Mouse (Mus musculus): ENCODE measurements around the gene Ms4a13. TPM values are rescaled to one million over a fixed set of nuclear protein-coding genes. Genes with fewer than 3 reads are reported as not detected.
"Not testable (repeated sequence)": the region's sequence is repeated elsewhere in the genome, so short reads cannot be mapped to it uniquely, and the experiment has no call there.

The Ms4a13 gene
- polyA plus RNA-seq (2016; fragmentation: Nextera tagmentation; extraction: Ambion mirVana), result not detected in 2 replicates

DNA sequence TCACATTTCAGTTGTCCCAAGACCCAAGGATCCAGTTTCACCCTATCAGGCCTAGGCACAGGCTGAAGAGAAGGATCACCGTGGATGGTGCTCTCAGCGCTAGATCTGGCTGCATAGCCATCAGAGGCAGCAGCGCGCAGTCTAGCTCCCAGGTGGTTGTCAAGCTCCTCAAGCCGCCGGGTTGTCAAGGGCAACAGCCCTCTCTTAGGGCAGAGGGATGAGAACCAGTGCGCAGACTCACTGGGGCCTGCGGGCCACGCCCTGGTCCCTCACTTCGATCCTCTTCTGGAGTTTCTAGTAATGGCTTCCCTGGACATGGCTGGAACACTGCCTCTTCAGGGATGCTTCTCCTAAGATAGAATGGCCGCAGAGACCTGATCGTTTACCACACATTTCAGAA, at the start of gene Ms4a13:
Gene Ms4a13, minus strand, starts transcription at position 192 of the 400 bp plus-strand sequence.
- Histone ChIP-seq H3K9me3 (replicated peaks) (no peaks in the 10 kb centered on the region), H3K4me3 (no peak within 1 kb of the TSS), H3K36me3 (no peaks in the 10 kb centered on the region), H3K9ac (no peak within 1 kb of the TSS), H3K27ac (ENCODE audit: poor library complexity, severe bottlenecking) (no peak within 1 kb of the TSS), H3K4me1 (replicated peaks) (no peaks in the 10 kb centered on the region), H3K4me2 (no peak within 1 kb of the TSS), H3K27me3 (replicated peaks) (no peaks in the 10 kb centered on the region)
- WGBS, result 55% methylated on average over 12 of the region's 12 CpGs
- no peak for ATAC-seq (ENCODE audit: insufficient number of reproducible peaks, low FRiP score)

GRCm38 (mm10) chr19:11244230-11244629, 47.7 kb upstream of the Ms4a13 start:
- H3K36me3 ChIP-seq, result no peaks in the 10 kb centered on the region
- no peaks in the 10 kb centered on the region for H3K4me1 ChIP-seq (replicated peaks)
- no peaks in the 10 kb centered on the region for H3K9me3 ChIP-seq (replicated peaks)
- ATAC-seq (ENCODE audit: insufficient number of reproducible peaks, low FRiP score), result no peak
- no peak overlapping the region for H3K9ac ChIP-seq
- no peak overlapping the region for H3K4me3 ChIP-seq
- no peak overlapping the region for H3K4me2 ChIP-seq
- H3K27ac ChIP-seq (ENCODE audit: poor library complexity, severe bottlenecking), result no peak overlapping the region
- no peaks in the 10 kb centered on the region for H3K27me3 ChIP-seq (replicated peaks)

DNA sequence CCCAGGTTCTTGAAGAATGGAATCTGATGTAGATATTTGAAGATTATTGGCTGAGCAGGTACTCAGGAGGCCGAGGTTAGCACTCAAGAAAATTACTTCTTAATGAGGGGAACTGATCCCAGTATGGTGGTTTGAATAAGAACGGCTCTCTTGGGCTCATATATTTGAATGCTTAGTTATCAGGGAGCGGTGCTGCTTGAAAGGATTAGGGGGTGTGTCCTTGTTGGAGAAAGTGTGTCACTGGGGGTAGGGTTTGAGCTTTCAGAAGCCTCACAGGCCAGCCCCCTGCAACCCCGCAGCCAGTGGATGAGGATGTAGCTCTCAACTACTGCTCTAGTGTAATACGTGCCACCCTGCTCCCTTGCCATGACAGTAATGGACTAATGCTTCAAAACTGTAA, 46.0 kb upstream of the Ms4a13 start:
- H3K36me3 ChIP-seq, result no peaks in the 10 kb centered on the region
- 57% methylated on average over 5 of the region's 5 CpGs for WGBS
- no peak overlapping the region for H3K27ac ChIP-seq (ENCODE audit: poor library complexity, severe bottlenecking)
- no peaks in the 10 kb centered on the region for H3K4me1 ChIP-seq (replicated peaks)
- ATAC-seq (ENCODE audit: insufficient number of reproducible peaks, low FRiP score), result no peak
- H3K9me3 ChIP-seq (replicated peaks), result no peaks in the 10 kb centered on the region
- H3K4me3 ChIP-seq, result no peak overlapping the region
- H3K27me3 ChIP-seq (replicated peaks), result no peaks in the 10 kb centered on the region
- H3K4me2 ChIP-seq, result no peak overlapping the region
- H3K9ac ChIP-seq, result no peak overlapping the region

- H3K36me3 ChIP-seq, result no peaks in the 10 kb centered on the region
- no peaks in the 10 kb centered on the region for H3K9me3 ChIP-seq (replicated peaks)
- no peak overlapping the region for H3K4me2 ChIP-seq
- no peak for ATAC-seq (ENCODE audit: insufficient number of reproducible peaks, low FRiP score)
- H3K4me1 ChIP-seq (replicated peaks), result no peaks in the 10 kb centered on the region
- no peak overlapping the region for H3K27ac ChIP-seq (ENCODE audit: poor library complexity, severe bottlenecking)
- no peak overlapping the region for H3K4me3 ChIP-seq
- no peaks in the 10 kb centered on the region for H3K27me3 ChIP-seq (replicated peaks)
- H3K9ac ChIP-seq, result no peak overlapping the region
Measured at GRCm38 (mm10) chr19:11235820-11236219, 39.3 kb upstream of the Ms4a13 start.

DNA sequence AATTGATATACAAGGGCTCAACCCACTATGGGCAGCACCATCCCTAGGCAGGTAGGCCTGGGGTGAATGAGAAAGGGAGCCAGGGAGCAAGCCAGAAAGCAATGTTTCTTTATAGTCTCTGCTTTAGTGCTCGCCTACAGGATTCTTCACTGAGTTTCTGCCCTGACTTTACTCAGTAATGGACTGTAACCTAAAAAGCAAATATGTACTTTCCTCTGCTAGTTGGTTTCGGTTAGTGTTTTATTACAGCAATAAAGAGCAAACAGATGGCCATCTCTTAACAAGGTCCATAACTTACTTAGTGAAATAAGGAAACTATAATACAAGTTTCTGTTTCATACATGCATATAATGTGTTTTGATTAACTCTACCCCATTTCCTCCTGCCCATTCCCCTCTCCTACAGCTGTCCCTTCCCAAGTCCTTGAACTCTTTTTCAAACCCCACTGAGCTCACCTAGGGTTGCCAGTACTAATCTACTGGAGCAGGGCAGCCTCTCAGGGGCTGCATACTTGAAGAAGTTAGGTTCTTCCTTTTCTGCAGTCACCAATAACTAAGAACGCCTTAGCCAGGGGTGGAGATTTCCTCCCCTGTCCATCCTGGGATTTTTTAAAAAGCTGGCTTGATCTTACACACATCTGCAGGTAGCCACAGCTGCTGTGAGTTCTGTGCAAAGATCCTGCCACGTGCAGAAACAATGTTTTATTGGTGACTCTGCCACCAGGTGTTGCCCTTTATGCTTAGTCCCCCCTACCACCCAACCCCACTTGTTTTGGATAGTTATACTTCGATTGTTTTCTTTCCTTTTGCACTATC, 38.6 kb upstream of the Ms4a13 start:
- Histone ChIP-seq H3K27ac (ENCODE audit: poor library complexity, severe bottlenecking) (no peak overlapping the region), H3K4me2 (no peak overlapping the region)

DNA sequence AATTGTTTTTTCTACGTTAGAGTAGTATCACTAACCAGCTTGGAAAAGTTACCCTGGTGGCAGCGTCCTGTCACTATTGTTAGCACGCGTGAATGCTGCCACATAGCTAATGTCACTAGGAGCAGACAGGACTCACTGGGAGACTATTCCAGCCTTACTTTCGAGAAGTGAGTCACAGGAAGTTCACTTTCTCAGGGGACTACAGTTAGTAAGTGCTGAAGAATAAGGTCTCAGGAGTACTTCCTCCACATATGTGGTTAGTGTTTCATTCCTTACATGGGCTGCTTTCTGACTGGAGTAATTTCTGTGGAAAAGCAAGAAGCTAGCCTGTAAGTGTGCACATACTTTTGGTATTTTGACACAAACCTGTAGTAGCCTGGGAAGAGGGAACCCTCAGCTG, 37.7 kb upstream of the Ms4a13 start:
- no peaks in the 10 kb centered on the region for H3K4me1 ChIP-seq (replicated peaks)
- no peaks in the 10 kb centered on the region for H3K9me3 ChIP-seq (replicated peaks)
- no peak overlapping the region for H3K27ac ChIP-seq (ENCODE audit: poor library complexity, severe bottlenecking)
- 67% methylated on average over 5 of the region's 5 CpGs for WGBS
- H3K9ac ChIP-seq, result no peak overlapping the region
- no peaks in the 10 kb centered on the region for H3K36me3 ChIP-seq
- no peak overlapping the region for H3K4me3 ChIP-seq
- no peak overlapping the region for H3K4me2 ChIP-seq
- H3K27me3 ChIP-seq (replicated peaks), result no peaks in the 10 kb centered on the region
- no peak for ATAC-seq (ENCODE audit: insufficient number of reproducible peaks, low FRiP score)

More for the DNA sequence above, 38.6 kb upstream of the Ms4a13 start:
- 64% methylated on average over 5 of the region's 5 CpGs for WGBS
- Histone ChIP-seq H3K27me3 (replicated peaks) (no peaks in the 10 kb centered on the region), H3K9ac (no peak overlapping the region), H3K36me3 (no peaks in the 10 kb centered on the region), H3K9me3 (replicated peaks) (no peaks in the 10 kb centered on the region), H3K4me3 (no peak overlapping the region), H3K4me1 (replicated peaks) (no peaks in the 10 kb centered on the region)
- ATAC-seq (ENCODE audit: insufficient number of reproducible peaks, low FRiP score), result no peak

- no peak for ATAC-seq (ENCODE audit: insufficient number of reproducible peaks, low FRiP score)
- WGBS, result 61% methylated on average over 5 of the region's 5 CpGs
Measured at GRCm38 (mm10) chr19:11232348-11232747, 35.8 kb upstream of the Ms4a13 start, which contains the start of gene Ms4a12. Ms4a12 (minus strand) TSS chr19:11232448.

DNA sequence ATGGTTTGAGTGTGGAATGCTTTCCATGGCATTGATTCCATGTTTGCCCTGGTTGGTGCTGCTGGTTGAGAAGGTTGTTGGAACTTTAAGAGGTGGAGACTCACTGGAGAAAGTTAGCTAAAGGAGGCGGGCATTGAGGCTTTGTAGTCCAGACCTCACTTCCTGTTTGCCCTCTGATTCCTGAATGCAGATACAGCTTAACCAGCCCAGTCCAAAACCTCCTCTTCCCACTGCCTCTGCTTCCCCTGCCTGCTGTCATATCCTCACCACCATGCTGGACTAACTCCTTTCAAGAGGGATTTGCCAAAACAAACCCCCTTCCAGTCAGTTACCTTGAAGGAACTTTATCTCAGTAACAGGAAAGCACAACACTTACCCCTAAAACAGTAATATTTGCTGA, 4.0 kb downstream of the Ms4a13 start:
- no peak overlapping the region for H3K9ac ChIP-seq
- no peak overlapping the region for H3K4me2 ChIP-seq
- 62% methylated on average over 1 of the region's 1 CpGs for WGBS
- no peaks in the 10 kb centered on the region for H3K9me3 ChIP-seq (replicated peaks)
- H3K4me1 ChIP-seq (replicated peaks), result no peaks in the 10 kb centered on the region
- H3K27ac ChIP-seq (ENCODE audit: poor library complexity, severe bottlenecking), result no peak overlapping the region
- no peak overlapping the region for H3K4me3 ChIP-seq
- H3K27me3 ChIP-seq (replicated peaks), result no peaks in the 10 kb centered on the region
- no peaks in the 10 kb centered on the region for H3K36me3 ChIP-seq
- ATAC-seq (ENCODE audit: insufficient number of reproducible peaks, low FRiP score), result no peak

More at GRCm38 (mm10) chr19:11232348-11232747, 35.8 kb upstream of the Ms4a13 start, which contains the start of gene Ms4a12:
- Histone ChIP-seq H3K4me1 (replicated peaks) (no peaks in the 10 kb centered on the region), H3K9ac (no peak within 1 kb of the TSS), H3K4me2 (no peak within 1 kb of the TSS), H3K36me3 (no peaks in the 10 kb centered on the region), H3K27me3 (replicated peaks) (no peaks in the 10 kb centered on the region), H3K4me3 (no peak within 1 kb of the TSS), H3K9me3 (replicated peaks) (no peaks in the 10 kb centered on the region), H3K27ac (ENCODE audit: poor library complexity, severe bottlenecking) (no peak within 1 kb of the TSS)

DNA sequence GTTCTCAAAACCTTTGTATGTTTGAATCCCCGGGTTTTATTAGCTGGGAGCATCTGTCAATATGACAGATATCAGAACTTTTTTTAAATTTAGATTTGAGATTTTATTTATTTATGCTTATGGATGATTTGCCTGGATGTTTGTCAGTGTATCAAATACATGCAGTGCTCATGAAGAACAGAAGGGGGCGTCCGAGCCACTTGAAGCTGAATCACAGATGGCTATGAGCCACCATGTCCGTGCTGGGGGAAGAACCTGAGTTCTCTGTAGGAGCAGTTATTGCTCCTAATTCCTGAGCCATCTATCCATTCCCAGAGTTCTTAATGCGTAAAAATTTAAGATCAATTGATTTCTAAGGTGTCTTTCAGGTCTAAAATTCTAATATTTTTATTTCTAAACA, 12.4 kb downstream of the Ms4a13 start:
- H3K9ac ChIP-seq, result no peak overlapping the region
- 13% methylated on average over 5 of the region's 5 CpGs for WGBS
- no peaks in the 10 kb centered on the region for H3K27me3 ChIP-seq (replicated peaks)
- no peaks in the 10 kb centered on the region for H3K4me1 ChIP-seq (replicated peaks)
- ATAC-seq (ENCODE audit: insufficient number of reproducible peaks, low FRiP score), result no peak
- no peaks in the 10 kb centered on the region for H3K36me3 ChIP-seq
- no peak overlapping the region for H3K4me3 ChIP-seq
- no peak overlapping the region for H3K4me2 ChIP-seq
- H3K27ac ChIP-seq (ENCODE audit: poor library complexity, severe bottlenecking), result no peak overlapping the region
- H3K9me3 ChIP-seq (replicated peaks), result no peaks in the 10 kb centered on the region

DNA sequence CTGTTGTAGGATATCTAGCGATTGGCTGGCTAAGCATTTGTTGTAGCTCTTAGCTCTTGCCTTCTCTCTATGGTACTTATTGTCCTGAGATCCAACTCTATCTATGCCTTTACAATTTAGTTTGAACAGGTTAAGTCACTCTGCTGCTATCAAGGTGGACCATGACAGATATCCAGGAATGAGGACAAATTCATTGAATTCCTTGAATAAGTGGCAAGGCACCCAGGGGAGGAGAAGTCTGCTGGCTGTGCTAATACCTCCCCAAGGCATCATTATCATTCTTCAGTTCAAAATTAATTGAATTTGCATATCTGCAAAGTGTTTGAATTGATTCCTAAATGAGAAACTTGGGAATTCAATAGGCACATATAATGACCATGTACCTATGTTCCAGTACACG, 19.1 kb downstream of the Ms4a13 start:
- no peak for ATAC-seq (ENCODE audit: insufficient number of reproducible peaks, low FRiP score)
- H3K27ac ChIP-seq (ENCODE audit: poor library complexity, severe bottlenecking), result no peak overlapping the region
- H3K4me1 ChIP-seq (replicated peaks), result no peaks in the 10 kb centered on the region
- H3K4me3 ChIP-seq, result no peak overlapping the region
- no peak overlapping the region for H3K9ac ChIP-seq
- no peak overlapping the region for H3K4me2 ChIP-seq
- no peaks in the 10 kb centered on the region for H3K9me3 ChIP-seq (replicated peaks)
- WGBS, result 63% methylated on average over 2 of the region's 2 CpGs
- H3K36me3 ChIP-seq, result no peaks in the 10 kb centered on the region
- H3K27me3 ChIP-seq (replicated peaks), result no peaks in the 10 kb centered on the region

DNA sequence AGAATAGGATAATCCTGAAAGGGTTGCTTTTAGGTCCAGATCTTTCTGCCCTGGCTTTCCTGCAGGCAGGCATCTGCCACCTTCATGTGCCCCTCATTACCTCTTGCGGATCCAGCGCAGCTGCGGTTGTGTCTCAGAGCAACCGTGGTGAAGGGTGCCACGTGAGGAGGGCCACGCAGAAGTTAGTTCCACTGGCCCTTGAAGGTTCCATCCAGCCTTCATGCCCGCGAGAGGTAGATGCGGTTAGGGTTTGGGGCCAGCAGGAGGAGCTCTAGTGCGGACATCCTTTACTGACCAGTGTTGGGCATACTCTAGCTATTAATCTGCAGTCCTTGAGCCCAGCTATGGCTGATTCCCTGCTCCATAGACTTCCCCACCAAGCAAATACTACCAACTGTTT, 31.4 kb downstream of the Ms4a13 start, which contains the start of gene 1700025F22Rik:
Gene 1700025F22Rik, minus strand, starts transcription at position 149 of the 400 bp plus-strand sequence.
- no peak within 1 kb of the TSS for H3K9ac ChIP-seq
- no peaks in the 10 kb centered on the region for H3K36me3 ChIP-seq
- peaks cover 4% of the 10 kb centered on the region; the same call in 1 of the 2 replicates for H3K27me3 ChIP-seq (replicated peaks)
- no peak within 1 kb of the TSS for H3K27ac ChIP-seq (ENCODE audit: poor library complexity, severe bottlenecking)
- no peak within 1 kb of the TSS for H3K4me2 ChIP-seq
- no peak for ATAC-seq (ENCODE audit: insufficient number of reproducible peaks, low FRiP score)
- H3K9me3 ChIP-seq (replicated peaks), result no peaks in the 10 kb centered on the region
- no peaks in the 10 kb centered on the region for H3K4me1 ChIP-seq (replicated peaks)
- 30% methylated on average over 10 of the region's 10 CpGs for WGBS
- no peak within 1 kb of the TSS for H3K4me3 ChIP-seq

DNA sequence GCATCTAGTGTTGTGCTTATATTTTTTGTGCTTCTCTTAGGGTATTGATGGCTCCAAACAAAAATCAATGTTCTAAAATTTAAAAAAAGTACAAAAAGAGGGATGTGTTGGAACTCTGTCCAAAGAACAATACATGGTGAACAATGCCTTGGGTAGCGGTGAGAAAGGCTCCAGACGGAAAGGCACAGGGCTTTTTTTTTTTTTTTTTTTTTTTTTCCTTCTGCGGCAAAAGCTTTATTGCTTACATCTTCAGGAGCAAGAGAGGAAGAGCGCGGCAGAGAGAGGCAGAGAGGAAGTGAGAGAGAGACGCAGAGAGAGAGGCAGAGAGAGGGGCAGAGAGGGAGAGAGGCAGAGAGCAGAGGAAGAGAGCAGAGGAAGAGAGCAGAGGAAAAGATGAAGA, 38.6 kb downstream of the Ms4a13 start:
- H3K9me3 ChIP-seq (replicated peaks); H3K36me3 ChIP-seq; H3K4me3 ChIP-seq; H3K9ac ChIP-seq; ATAC-seq (ENCODE audit: insufficient number of reproducible peaks, low FRiP score); H3K4me1 ChIP-seq (replicated peaks); H3K27me3 ChIP-seq (replicated peaks); H3K4me2 ChIP-seq; H3K27ac ChIP-seq (ENCODE audit: poor library complexity, severe bottlenecking): not testable (repeated sequence)
- WGBS, result 73% methylated on average over 6 of the region's 6 CpGs
